Mouse (Mus musculus) layer of hippocampus, adult 9-10 months (tissue): ENCODE measurements at regions not wholly inside any gene's neighbourhood (a gene's known extent, or its start where the extent isn't known, plus 50 kb on each side); places are given as distances from the start of the nearest gene placed in this dataset.

ENCODE experiments used
- DNase-seq: peaks from one replicate; pipeline ENCODE4 v3.0.0; 2022; ENCODE audit warnings: low spot score

- DNase-seq, result no peak
These were observed 127.3 kb upstream of the Zeb2 start for GRCm38 (mm10) chr2:45244491-45244890.

- DNase-seq, result no peak
These were observed 122.5 kb upstream of the Zeb2 start for GRCm38 (mm10) chr2:45239501-45240292.

GRCm38 (mm10) chr2:45239001-45239400, 121.8 kb upstream of the Zeb2 start:
- DNase-seq, result no peak

GRCm38 (mm10) chr2:45236168-45236700, 119.0 kb upstream of the Zeb2 start:
- no peak for DNase-seq

- no peak for DNase-seq
These were observed 117.0 kb upstream of the Zeb2 start for GRCm38 (mm10) chr2:45234148-45234547.

- DNase-seq, result no peak
These were observed 113.4 kb upstream of the Zeb2 start for GRCm38 (mm10) chr2:45230351-45231209.

- DNase-seq, result no peak
These were observed 112.3 kb upstream of the Zeb2 start for GRCm38 (mm10) chr2:45229501-45229900.

- no peak for DNase-seq
These were observed 110.2 kb upstream of the Zeb2 start for GRCm38 (mm10) chr2:45227276-45227944.

GRCm38 (mm10) chr2:45226045-45226370, 108.8 kb upstream of the Zeb2 start:
- DNase-seq, result no peak

- DNase-seq, result no peak
These were observed 108.3 kb upstream of the Zeb2 start for GRCm38 (mm10) chr2:45225364-45226044.

- DNase-seq, result no peak
These were observed 105.0 kb upstream of the Zeb2 start for GRCm38 (mm10) chr2:45222213-45222612.

- no peak for DNase-seq
These were observed 102.7 kb upstream of the Zeb2 start for GRCm38 (mm10) chr2:45219851-45220250.

GRCm38 (mm10) chr2:45212833-45213232, 95.6 kb upstream of the Zeb2 start:
- no peak for DNase-seq

- DNase-seq, result no peak
These were observed 91.3 kb upstream of the Zeb2 start for GRCm38 (mm10) chr2:45208526-45208925.

- no peak for DNase-seq
These were observed 88.6 kb upstream of the Zeb2 start for GRCm38 (mm10) chr2:45205756-45206155.

- DNase-seq, result no peak
These were observed 88.0 kb upstream of the Zeb2 start for GRCm38 (mm10) chr2:45205211-45205610.

- DNase-seq, result no peak
These were observed 80.9 kb upstream of the Zeb2 start for GRCm38 (mm10) chr2:45197955-45198631.

GRCm38 (mm10) chr2:45197342-45197741, 80.1 kb upstream of the Zeb2 start:
- no peak for DNase-seq

GRCm38 (mm10) chr2:45196511-45196910, 79.3 kb upstream of the Zeb2 start:
- DNase-seq, result no peak

- no peak for DNase-seq
These were observed 77.1 kb upstream of the Zeb2 start for GRCm38 (mm10) chr2:45194335-45194734.

- no peak for DNase-seq
These were observed 68.4 kb upstream of the Zeb2 start for GRCm38 (mm10) chr2:45185621-45185999.
